Mouse (Mus musculus): Measurements from ENCODE around the gene Ctnnd1. TPM values are rescaled to one million over a fixed set of nuclear protein-coding genes. Genes with fewer than 3 reads are reported as not detected.

The Ctnnd1 gene
- total and polyA plus RNA-seq, 3 experiments = 11.5 to 31.6 TPM; not detected in 1

- peaks cover 0 to 31% of the 10 kb centered on the region in 2 experiments; a peak in 2 of 4 replicates for H3K36me3 ChIP-seq (ENCODE audit: control insufficient read depth in 1 of 2, insufficient read depth in 2 of 2, low read length in 2 of 2)
- no peaks in the 10 kb centered on the region for H3K9me3 ChIP-seq (replicated peaks; ENCODE audit: insufficient read depth, low read length)
- no peaks in the 10 kb centered on the region for H3K27me3 ChIP-seq (ENCODE audit: control insufficient read depth in 1 of 2, insufficient read depth in 2 of 2, low read length in 2 of 2)
- no peaks in the 10 kb centered on the region for H3K4me1 ChIP-seq (ENCODE audit: control insufficient read depth in 1 of 2, insufficient read depth in 2 of 2, low read length in 2 of 2)
- H3K79me2 ChIP-seq (ENCODE audit: control insufficient read depth, insufficient read depth, low read length, poor library complexity) = no peaks in the 10 kb centered on the region
- H3K4me3 ChIP-seq (ENCODE audit: control insufficient read depth in 1 of 2, insufficient read depth in 1 of 2, low read depth in 2 of 2, low read length in 2 of 2) = no peak overlapping the region
- no peak overlapping the region for H3K27ac ChIP-seq (ENCODE audit: control insufficient read depth, low read depth, low read length)
- H3K9ac ChIP-seq (ENCODE audit: control insufficient read depth, low read depth, low read length, poor library complexity, severe bottlenecking) = no peak overlapping the region
- no peak for DNase-seq (ENCODE audit: low read depth, low spot score)
- TF ChIP-seq MAFK (IDR thresholded peaks at IDR 0.05; ENCODE audit: borderline replicate concordance, low read depth, low read length) (no peak), SMC3 (IDR thresholded peaks at IDR 0.05; ENCODE audit: low read depth, low read length) (no peak), ZMIZ1 (IDR thresholded peaks at IDR 0.05; ENCODE audit: low read depth, low read length) (no peak), MAZ (IDR thresholded peaks at IDR 0.05; ENCODE audit: low read depth, low read length) (no peak), MEF2A (IDR thresholded peaks at IDR 0.05; ENCODE audit: extremely low read depth, insufficient replicate concordance, low read depth, low read length, poor library complexity, severe bottlenecking) (no peak), NELFE (IDR thresholded peaks at IDR 0.05; ENCODE audit: low read depth, low read length) (no peak), CHD2 (IDR thresholded peaks at IDR 0.05; ENCODE audit: low read length) (no peak), RCOR1 (IDR thresholded peaks at IDR 0.05; ENCODE audit: low read depth, low read length) (no peak), POLR2AphosphoS2 (IDR thresholded peaks at IDR 0.05; ENCODE audit: low read length) (no peak), MYB (IDR thresholded peaks at IDR 0.05; ENCODE audit: low read depth, low read length) (no peak), HCFC1 (IDR thresholded peaks at IDR 0.05; ENCODE audit: low read depth, low read length) (no peak)
These were observed 37.8 kb downstream of the Ctnnd1 start for GRCm38 (mm10) chr2:84612764-84613163.

GRCm38 (mm10) chr2:84607842-84608241, 42.7 kb downstream of the Ctnnd1 start:
- no peak for TF ChIP-seq RCOR1 (IDR thresholded peaks at IDR 0.05; ENCODE audit: low read depth, low read length)
- TF ChIP-seq HCFC1 (IDR thresholded peaks at IDR 0.05; ENCODE audit: low read depth, low read length) = no peak
- TF ChIP-seq ELF1 (IDR thresholded peaks at IDR 0.05; ENCODE audit: low read depth, low read length) = no peak
- no peak for TF ChIP-seq UBTF (IDR thresholded peaks at IDR 0.05; ENCODE audit: borderline replicate concordance, insufficient read depth, low read depth, low read length)
- no peak for TF ChIP-seq CHD1 (IDR thresholded peaks at IDR 0.05; ENCODE audit: low read depth, low read length)
- no peak for TF ChIP-seq NELFE (IDR thresholded peaks at IDR 0.05; ENCODE audit: low read depth, low read length)
- no peak for TF ChIP-seq CTCF (IDR thresholded peaks at IDR 0.05 in 2 of 3, conservative IDR thresholded peaks at IDR 0.05 in 1 of 3; ENCODE audit: control insufficient read depth in 1 of 3, insufficient read depth in 1 of 3, low read depth in 2 of 3, low read length in 3 of 3, poor library complexity in 1 of 3, severe bottlenecking in 1 of 3)
- no peak for TF ChIP-seq TCF12 (IDR thresholded peaks at IDR 0.05; ENCODE audit: low read depth, low read length)
- TF ChIP-seq ZNF384 (IDR thresholded peaks at IDR 0.05; ENCODE audit: low read depth, low read length) = no peak
- H3K36me3 ChIP-seq (ENCODE audit: control insufficient read depth in 1 of 2, insufficient read depth in 2 of 2, low read length in 2 of 2) = peaks cover 0 to 30% of the 10 kb centered on the region in 2 experiments; a peak in 2 of 4 replicates

More at GRCm38 (mm10) chr2:84607842-84608241, 42.7 kb downstream of the Ctnnd1 start:
- Histone ChIP-seq H3K9me3 (replicated peaks; ENCODE audit: insufficient read depth, low read length) (no peaks in the 10 kb centered on the region), H3K4me1 (ENCODE audit: control insufficient read depth in 1 of 2, insufficient read depth in 2 of 2, low read length in 2 of 2) (no peaks in the 10 kb centered on the region), H3K27ac (ENCODE audit: control insufficient read depth, low read depth, low read length) (no peak overlapping the region), H3K27me3 (ENCODE audit: control insufficient read depth in 1 of 2, insufficient read depth in 2 of 2, low read length in 2 of 2) (no peaks in the 10 kb centered on the region), H3K4me3 (ENCODE audit: control insufficient read depth in 1 of 2, insufficient read depth in 1 of 2, low read depth in 2 of 2, low read length in 2 of 2) (no peak overlapping the region), H3K79me2 (ENCODE audit: control insufficient read depth, insufficient read depth, low read length, poor library complexity) (no peaks in the 10 kb centered on the region), H3K9ac (ENCODE audit: control insufficient read depth, low read depth, low read length, poor library complexity, severe bottlenecking) (no peak overlapping the region)
- DNase-seq (ENCODE audit: low read depth, low spot score) = no peak
